Mouse (Mus musculus): ENCODE results near the gene Mycbp2. TPM values are rescaled to one million over a fixed set of nuclear protein-coding genes. Genes with fewer than 3 reads are reported as not detected.

Mycbp2 gene
- total RNA-seq, 2 experiments from 2014 or later: 163 to 178 TPM

DNA sequence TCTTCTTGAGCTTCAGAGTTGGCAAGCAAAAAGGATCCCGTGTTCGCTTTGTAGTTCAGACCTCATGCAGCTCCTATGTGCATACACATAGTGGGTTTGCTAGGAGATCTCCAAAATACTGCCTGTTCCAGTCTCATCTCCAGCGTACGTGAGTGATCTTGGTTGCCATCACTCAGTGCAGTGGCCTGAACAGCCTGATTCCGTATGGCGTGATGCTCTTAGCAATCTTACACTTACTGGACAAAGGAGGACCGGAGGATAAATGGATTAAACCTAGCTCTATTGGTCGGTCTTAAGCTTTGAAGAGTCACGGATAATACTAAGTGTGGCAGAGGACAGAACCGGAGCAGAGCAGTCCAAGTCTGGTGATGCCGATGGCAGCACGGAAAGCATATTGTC lies 277.1 kb downstream of the Mycbp2 start:
- intact Hi-C loops (cut with DNase I): loop anchor here (5.0 kb wide), 2 partner anchors 403 to 468 kb away; no protein-coding TSS in a partner anchor
- H3K27ac ChIP-seq: peak overlapping the region; percentile 84
- DNase-seq (ENCODE audit: extremely low spot score in 1 of 2, low spot score in 2 of 2): no peak
- no peak for TF ChIP-seq CTCF (IDR thresholded peaks at IDR 0.05)
- peak overlapping the region; percentile 69 for H3K4me3 ChIP-seq

DNA sequence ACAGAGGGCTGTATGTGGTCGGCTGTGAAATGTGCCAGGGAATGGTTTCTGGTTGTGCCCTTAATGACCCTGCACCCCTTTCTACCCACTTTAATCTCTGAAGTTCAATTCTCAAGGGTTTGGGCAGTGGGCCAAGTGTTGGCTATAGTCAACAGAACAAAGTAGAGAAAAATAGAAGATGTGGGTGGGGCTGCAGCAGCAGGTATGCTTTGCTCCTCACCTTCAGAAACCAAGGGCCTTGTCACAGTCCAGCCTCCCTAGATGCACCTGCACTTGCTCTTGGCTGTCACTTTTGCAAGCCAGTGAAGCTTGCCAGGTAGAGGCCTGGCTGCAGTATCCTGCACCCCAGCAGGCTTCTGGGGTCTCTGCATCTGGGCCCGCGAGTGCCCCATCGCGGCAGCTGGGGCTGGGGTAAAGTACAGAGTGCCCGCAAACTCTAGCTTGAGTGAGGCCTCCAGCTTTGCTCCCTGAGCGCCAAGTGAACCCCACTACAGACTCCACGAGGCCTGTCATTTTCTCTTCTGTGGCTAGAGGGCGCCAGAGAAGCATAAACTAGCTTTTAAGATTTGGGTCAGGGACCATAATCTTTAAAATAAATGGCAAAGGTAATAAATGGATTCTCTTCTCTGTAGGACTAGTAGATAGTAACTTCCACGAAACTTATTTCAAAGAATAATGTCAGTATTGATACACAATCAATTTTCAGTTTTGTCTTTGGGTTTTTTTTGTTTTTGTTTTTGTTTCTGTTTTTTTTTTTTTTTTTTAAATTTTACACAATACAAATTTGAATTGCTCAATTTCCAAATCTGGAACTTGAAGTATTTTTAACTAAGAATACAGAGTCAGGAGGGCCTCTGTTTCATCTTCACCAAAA lies 281.1 kb downstream of the Mycbp2 start:
- peak; percentile 63 to 80 for DNase-seq (ENCODE audit: extremely low spot score in 1 of 2, low spot score in 2 of 2)
- no peak overlapping the region for H3K4me3 ChIP-seq
- intact Hi-C loops (cut with DNase I): loop anchor here (5.0 kb wide), 2 partner anchors 407 to 472 kb away; no protein-coding TSS in a partner anchor
- no peak overlapping the region for H3K27ac ChIP-seq
- peak; percentile 83 for TF ChIP-seq CTCF (IDR thresholded peaks at IDR 0.05)

Other genes starting within 250 kb of the Mycbp2 start
- gene Fbxl3, start 247.2 kb downstream of the Mycbp2 start, total RNA-seq (2021): 100 to 1,000 TPM in 1 of 2 experiments, 10 to 100 TPM in 1; 99.8 to 105 TPM
- 1 to 10 TPM in 1 of 2 experiments, under 1 TPM in 1; 0.95 to 1.1 TPM for gene Scel, start 166.5 kb upstream of the Mycbp2 start, total RNA-seq (2021)